Mouse (Mus musculus): ENCODE data around the gene Dusp22.

- TF ChIP-seq CTCF (IDR thresholded peaks at IDR 0.05; ENCODE audit: control insufficient read depth, insufficient read depth, insufficient replicate concordance, low read depth, low read length) (no peak), POLR2A (IDR thresholded peaks at IDR 0.05; ENCODE audit: control insufficient read depth, low read depth, low read length) (no peak)
Observed at GRCm38 (mm10) chr13:30722601-30723000, 62.8 kb downstream of the Dusp22 start.

Data from testis, adult 2 months (tissue).